Mouse (Mus musculus): ENCODE measurements at regions not wholly inside any gene's neighbourhood (a gene's known extent, or its start where the extent isn't known, plus 50 kb on each side); places are given as distances from the start of the nearest gene placed in this dataset.
"Not testable (repeated sequence)": the region's sequence is repeated elsewhere in the genome, so short reads cannot be mapped to it uniquely, and the experiment has no call there.

DNA sequence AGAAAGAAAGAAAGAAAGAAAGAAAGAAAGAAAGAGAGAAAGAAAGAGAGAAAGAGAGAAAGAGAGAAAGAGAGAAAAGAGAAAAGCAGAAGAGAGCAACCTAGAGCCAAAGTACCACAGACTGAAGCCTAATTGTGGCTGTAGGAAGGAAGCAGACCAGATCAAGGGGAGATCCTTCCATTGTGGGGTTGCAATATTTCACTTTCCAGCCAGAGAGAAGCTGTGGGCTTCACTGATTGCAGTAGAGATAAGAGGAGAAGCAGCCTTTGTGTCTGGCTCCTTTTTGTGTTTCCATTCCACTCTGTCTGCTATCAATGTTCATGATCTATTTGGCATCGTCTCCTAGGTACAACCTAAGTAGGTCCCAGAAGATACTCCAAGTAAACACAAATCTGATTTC is 79.0 kb upstream of the Xcl1 start:
- no peak for DNase-seq

DNA sequence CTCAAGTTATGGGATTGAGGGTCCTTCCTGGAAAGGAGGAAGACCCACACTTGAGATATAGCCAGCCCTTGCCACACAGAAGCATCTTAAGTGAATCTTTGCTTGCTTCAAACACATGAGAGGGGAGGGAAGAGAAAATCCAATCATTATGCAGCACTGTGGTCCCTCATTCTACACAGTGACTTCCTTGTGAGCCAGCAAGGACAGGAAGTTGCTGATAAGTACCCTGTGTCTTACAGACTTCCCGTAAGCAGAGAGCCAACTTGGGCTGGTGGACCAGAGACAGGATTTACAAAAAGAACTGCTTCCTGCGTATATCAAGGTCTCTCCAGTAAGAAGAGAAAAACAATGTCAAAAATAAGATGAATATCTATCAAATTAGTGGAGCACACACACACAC is 78.1 kb upstream of the Xcl1 start:
- no peak for DNase-seq

DNA sequence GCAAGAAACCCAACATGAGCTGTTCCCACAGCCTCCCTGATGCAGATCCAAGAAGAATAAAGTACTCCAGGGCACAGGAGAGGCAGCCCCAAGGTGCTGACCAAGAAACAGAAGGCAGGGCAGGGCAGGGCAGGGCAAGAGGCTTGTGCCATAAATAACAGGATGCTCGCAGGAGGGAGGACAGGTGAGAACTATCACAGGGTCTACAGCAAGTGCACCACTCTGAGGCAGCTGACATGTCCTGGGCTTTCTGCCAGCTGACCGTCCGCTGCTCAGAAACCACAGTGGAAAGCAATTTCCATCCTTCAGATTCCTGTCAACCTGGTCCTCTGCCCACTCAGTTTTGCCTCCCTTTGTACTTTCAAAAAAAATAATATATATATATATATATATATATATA is 77.0 kb upstream of the Xcl1 start:
- peak; percentile 37 to 54 for DNase-seq

DNA sequence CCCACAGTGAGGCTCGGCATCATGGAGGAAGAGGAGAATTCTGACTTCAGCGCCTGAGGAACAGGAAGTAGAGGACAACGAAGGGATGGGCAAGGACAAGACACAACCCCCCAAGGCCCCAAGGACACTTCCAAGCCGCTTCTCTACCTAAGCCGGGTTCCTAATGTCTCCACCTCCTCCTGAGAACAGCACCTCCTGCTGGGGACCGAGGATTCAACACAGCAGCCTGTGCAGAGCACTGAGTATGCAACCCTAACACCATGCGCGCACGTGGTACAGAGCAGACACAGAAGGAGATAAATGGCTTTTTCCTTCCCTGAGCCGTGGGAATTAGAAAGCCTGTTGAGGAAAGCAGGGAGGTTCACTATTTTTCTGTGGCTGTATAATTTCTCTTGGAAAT is 64.2 kb upstream of the Xcl1 start:
- DNase-seq, result peak; percentile 54 to 61

DNA sequence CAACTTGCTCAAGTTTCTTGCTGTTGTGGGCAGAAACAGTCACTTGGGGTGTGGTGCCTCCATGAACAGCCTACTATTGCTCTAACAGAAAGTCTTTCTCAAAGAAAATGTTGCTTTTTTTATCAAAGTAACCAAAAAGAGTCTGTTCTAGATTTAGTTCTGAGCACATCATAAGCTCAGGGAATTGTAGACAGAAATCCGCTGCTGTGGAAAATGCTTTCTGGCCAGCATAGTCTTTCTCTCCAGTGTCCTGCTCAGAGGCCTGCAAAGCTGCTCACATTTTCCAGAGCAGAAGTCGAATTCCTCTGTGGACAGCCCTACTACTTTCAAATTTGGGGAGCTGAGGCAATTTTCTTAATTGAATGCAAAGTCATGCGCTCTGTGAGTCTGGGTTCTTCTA is 63.3 kb upstream of the Xcl1 start:
- DNase-seq, result no peak

DNA sequence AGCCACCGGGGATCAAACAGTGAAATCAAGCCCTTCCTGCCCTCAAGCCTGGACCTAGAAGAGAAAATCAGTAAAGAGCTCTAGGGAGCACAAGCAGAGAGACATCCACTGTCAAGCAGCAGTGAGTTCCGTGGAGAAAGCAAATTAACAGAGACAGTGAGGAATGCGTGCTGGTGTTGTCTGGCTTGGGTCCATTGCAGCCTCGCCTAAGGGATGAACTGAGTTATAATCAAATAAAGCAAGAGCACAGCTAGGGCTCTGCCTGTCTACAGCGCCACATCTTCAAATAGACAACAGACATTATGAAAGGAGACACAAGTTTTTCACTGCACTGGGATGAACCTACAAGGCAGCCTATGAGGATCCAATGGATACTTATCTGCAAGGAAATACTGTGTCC is 62.3 kb upstream of the Xcl1 start:
- peak; percentile 49 to 57 for DNase-seq

DNA sequence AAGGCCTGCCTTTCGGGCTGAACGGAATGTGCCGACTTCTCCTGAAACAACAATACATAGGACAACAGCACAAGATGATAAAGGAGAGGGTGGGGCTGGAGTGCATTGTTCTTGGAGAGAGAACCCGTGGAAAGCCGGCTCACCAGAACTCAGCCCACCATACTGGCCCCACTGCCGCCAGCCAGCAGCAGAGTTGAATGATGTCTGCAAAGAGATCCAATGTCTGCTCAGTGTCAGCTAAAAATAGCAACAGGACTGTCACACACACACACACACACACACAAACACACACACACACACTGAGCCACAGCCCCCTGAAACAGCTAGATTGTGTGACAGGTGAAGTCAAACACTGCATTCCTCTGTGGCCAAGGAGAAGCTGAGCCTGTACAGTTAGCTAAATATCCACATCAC is 58.9 kb upstream of the Xcl1 start:
- peak in 1 of 2 experiments; percentile 13 for DNase-seq

DNA sequence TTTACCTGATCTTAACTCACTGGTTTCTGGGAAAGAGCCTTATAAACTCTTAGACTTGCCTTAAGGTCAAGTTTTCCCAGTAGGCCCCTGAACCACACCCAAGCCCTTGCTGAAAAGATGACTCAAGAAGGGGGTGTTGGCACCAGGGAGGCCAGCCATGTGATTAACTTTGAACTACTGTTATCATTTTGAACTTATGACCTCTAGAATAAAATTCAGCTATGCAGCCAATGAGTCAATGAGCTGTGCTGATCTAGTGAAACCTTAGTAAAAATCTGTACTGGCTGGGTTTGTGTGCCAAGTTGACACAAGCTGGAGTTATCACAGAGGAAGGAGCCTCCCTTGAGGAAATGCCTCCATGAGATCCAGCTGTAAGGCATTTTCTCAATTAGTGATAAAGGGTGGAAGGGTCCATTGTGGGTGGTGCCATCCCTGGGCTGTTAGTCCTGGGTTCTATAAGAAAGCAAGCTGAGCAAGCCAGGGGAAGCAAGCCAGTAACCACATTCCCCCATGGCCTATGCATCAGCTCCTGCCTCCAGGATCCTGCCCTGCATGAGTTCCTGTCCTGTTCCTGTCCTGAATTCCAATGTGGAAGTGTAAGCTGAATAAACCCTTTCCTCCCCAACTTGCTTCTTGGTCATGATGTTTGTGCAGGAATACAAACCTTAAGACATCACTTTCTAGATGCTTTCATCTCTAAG is 58.0 kb upstream of the Xcl1 start:
- DNase-seq, result not testable (repeated sequence)

DNA sequence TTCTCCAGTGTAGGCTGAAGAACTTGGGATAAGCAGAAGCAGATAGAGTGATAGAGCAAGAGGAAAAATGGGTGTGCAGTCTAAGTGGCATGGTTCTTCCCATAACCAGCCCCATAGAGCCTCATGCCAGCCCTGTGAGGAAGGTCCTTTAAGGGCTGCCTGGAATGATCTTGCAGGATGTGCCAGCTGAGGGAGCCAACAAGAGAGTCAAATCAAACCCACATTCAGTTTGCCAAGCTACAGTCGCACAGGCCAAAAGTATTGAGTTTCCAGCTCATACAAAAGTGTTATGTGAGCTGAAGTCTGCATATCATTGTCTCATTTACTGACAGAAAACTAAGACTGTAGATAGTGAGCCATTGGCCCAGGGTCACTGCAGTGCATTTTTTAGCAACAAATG is 53.7 kb upstream of the Xcl1 start:
- no peak for DNase-seq

DNA sequence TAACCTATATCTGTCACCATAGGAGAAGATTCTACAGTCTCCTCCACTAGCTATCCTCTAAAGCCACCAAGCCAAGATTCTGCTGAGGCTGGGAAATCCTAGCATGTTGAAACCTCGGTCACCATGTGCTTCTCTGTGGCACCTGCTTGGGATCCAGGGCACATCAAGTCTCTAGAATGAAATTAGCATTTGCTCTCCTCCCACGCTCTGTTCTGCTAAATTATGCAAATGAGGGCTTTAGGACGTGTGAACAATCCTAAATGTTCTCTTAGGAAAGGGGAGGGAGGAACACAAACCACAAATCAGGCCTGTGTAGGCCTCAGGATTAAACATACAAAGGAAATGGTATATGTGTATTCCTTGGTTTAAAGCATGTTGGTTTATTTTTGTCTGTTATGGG is 52.9 kb upstream of the Xcl1 start:
- DNase-seq, result no peak

DNA sequence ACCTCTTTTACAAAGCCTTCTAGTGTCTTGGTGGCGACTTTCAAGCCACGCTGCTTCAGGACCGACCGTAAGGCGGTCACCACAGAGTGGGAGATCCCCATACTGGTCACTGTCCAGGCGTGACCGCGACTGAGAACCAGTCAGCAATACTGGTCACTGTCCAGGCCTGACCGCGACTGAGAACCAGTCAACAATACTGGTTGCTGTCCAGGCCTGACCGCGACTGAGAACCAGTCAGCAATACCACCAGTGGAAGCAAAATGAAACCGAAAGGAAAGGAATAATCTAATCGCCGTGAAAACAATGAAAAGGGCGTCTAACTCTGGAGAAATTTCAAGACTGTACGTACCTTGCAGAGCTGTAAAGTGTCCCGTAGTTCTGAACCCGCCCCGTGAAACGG is 50.2 kb upstream of the Xcl1 start:
- not testable (repeated sequence) for DNase-seq
